Mouse (Mus musculus) lung, postnatal 25 days (tissue): Measurements from ENCODE around the gene Adat2.

Experiments
- DNase-seq: peaks from one replicate; pipeline ENCODE4 v3.0.0; 2022; ENCODE audit warnings: low spot score

Gene Adat2

GRCm38 (mm10) chr10:13596073-13596472 lies 43.4 kb downstream of the Adat2 start:
- no peak for DNase-seq

- no peak for DNase-seq
Measured at GRCm38 (mm10) chr10:13596866-13597265, 44.2 kb downstream of the Adat2 start.

GRCm38 (mm10) chr10:13597491-13597890 lies 44.8 kb downstream of the Adat2 start:
- DNase-seq, result no peak

- no peak for DNase-seq
Measured at GRCm38 (mm10) chr10:13600926-13601325, 48.2 kb downstream of the Adat2 start.
